Mouse (Mus musculus) stomach, postnatal 0 days (tissue): ENCODE data around the gene Gnptab.

Source experiments
- CTCF ChIP-seq: IDR thresholded peaks from 2 replicates; pipeline ENCODE4 v1.5.1; 2016; ENCODE audit warnings: antibody characterized with exemption, low read depth, mild to moderate bottlenecking, moderate library complexity
- EP300 ChIP-seq: optimal IDR thresholded peaks from 2 replicates; pipeline ENCODE3; 2016; ENCODE audit warnings: antibody characterized with exemption

DNA sequence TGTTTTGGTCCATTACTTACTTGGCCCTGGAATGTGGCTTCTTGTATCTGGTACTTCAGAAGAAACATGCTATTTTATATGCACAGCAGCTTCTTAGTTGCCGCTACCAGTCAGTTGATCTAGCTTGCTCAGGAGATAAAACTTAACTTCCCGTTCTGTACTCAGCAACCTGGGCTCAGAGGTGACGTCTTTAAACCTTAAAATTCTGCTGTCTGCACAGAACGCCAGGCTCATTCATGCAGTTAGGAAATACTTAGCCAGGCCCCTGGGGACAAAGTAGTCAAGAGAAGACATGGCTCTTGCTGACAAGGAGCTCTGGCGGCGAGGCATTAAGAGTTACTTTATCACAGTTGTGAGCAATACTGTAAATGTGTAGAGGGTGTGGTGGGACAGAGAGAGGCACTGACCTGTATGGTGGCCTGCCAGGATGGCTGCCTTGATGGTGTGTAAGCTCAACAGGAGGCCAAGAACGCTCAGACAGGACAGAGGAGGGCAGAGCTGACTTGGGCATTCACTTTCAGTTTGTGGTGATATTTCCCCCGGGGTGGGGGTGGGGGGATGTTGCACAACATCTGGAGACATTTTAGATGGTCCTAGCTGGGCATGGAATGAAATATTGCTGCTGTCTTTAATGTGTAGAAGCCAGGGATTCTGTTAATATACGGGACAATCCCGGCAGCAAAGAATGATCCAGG lies 11.3 kb downstream of the Gnptab start:
- TF ChIP-seq CTCF (no peak), EP300 (no peak)
